Mouse (Mus musculus) spleen, adult 10 weeks (tissue): ENCODE data around the gene Acy3. TPM values are rescaled to one million over a fixed set of nuclear protein-coding genes. Genes with fewer than 3 reads are reported as not detected.

Experiments
- polyA plus RNA-seq: library from polyadenylated mRNA; stranded (reverse); fragments of 350-450 nt; fragmentation: Illumina TruSeq; extraction: RNeasy Lipid Tissue Mini Kit (QIAGEN cat#74804); gene quantifications from one replicate; pipeline ENCODE4 v1.2.3, GENCODE M21; 2015; ENCODE audit warnings: low replicate concordance; ENCODE audit not compliant: insufficient read depth

The Acy3 gene
- polyA plus RNA-seq: 2.4 TPM

GRCm38 (mm10) chr19:3986334-3986733 is at the start of gene Acy3:
Gene Acy3 (plus strand): TSS chr19:3986570.

GRCm38 (mm10) chr19:3958470-3958869 is 27.9 kb upstream of the Acy3 start, which contains the start of gene Aldh3b3:
Gene Aldh3b3 (plus strand): TSS chr19:3958645.

GRCm38 (mm10) chr19:3972229-3972628 is 14.1 kb upstream of the Acy3 start, which contains the start of gene Aldh3b2:
Gene Aldh3b2 (plus strand): TSS chr19:3972328.

GRCm38 (mm10) chr19:3992416-3992815 is 6.0 kb downstream of the Acy3 start, which contains the start of gene Tbx10:
Gene Tbx10 (plus strand): TSS chr19:3992752.

GRCm38 (mm10) chr19:4000119-4000900 is 13.9 kb downstream of the Acy3 start, which contains the start of the genes Nudt8 and Gm49405:
Gene Nudt8 (plus strand): TSS chr19:4000580.
Gene Gm49405 (plus strand): TSS chr19:4000626.

DNA sequence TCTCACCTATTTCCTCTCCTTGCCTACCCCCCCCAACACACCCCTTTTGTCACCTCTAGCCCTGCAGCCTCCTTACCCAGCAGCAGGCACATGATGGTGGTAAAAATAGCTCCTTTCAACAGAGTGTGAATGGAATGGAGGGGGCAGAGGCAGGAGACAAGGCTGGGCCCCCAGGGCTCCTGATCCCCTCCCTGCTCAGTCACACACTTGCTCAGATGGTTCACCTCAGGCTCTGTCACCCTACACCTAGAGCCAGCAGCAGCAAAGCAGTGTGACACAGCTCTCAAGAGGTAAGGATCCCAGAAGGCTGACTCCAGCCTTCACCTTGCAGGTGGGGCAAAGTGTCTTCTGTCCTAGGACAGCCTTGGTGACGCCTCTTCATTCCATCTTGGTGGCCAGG is 16.7 kb downstream of the Acy3 start, which contains the start of gene Doc2g:
TSS of gene Doc2g (plus strand) at position 202 of the 400 bp plus-strand sequence.

GRCm38 (mm10) chr19:4012432-4013022 is 26.2 kb downstream of the Acy3 start, which contains the start of gene Ndufv1:
Gene Ndufv1 (minus strand): TSS chr19:4012806.

DNA sequence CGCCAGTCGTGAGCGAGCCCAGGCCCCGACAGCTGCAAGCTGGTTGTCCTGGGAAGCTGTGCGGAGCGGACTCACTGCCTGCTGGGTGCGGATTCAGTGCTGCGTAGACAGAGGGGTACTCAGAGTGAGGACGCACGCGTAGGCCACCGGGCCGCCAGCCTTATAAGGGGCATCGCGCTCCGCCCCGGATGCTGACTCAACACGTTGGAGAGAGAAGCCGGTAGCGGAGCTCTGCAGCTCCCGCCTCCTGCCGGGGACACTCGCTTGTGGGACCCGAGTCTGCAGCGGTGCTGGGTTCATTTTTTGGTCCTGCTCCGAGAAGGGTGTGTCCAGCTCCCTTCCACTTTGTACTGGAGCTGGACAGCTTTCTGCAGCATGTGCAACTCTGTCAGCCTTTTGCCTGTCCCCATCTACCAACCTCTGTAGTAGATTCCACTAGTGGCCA is 51.4 kb downstream of the Acy3 start, which contains the start of gene Gstp1:
TSS of gene Gstp1 (minus strand) at position 198 of the 445 bp plus-strand sequence.

Other genes with a start within 250 kb of the Acy3 start
- 79.8 TPM for gene Kmt5b, start 219.1 kb upstream of the Acy3 start, polyA plus RNA-seq
- gene Chka, start 134.8 kb upstream of the Acy3 start, polyA plus RNA-seq: 68.8 TPM
- 55.5 TPM for gene Tcirg1, start 79.4 kb upstream of the Acy3 start, polyA plus RNA-seq
- 42.9 TPM for gene Ndufs8, start 73.8 kb upstream of the Acy3 start, polyA plus RNA-seq
- 10.8 TPM for gene Aldh3b1, start 56.8 kb upstream of the Acy3 start, polyA plus RNA-seq
- 210 TPM for gene Unc93b1, start 51.4 kb upstream of the Acy3 start, polyA plus RNA-seq
- not detected for gene Aldh3b3, start 27.9 kb upstream of the Acy3 start, polyA plus RNA-seq
- gene Aldh3b2, start 14.2 kb upstream of the Acy3 start, polyA plus RNA-seq: not detected
- not detected for gene Tbx10, start 6.2 kb downstream of the Acy3 start, polyA plus RNA-seq
- gene Nudt8, start 14.0 kb downstream of the Acy3 start, polyA plus RNA-seq: 4.0 TPM
- 3.0 TPM for gene Gm49405, start 14.1 kb downstream of the Acy3 start, polyA plus RNA-seq
- gene Doc2g, start 16.7 kb downstream of the Acy3 start, polyA plus RNA-seq: 3.4 TPM
- gene Ndufv1, start 26.2 kb downstream of the Acy3 start, polyA plus RNA-seq: 41.0 TPM
- gene Gstp1, start 51.4 kb downstream of the Acy3 start, polyA plus RNA-seq: 108 TPM
- 5.3 TPM for gene Gstp2, start 59.5 kb downstream of the Acy3 start, polyA plus RNA-seq
- 9.2 TPM for gene Gstp3, start 73.0 kb downstream of the Acy3 start, polyA plus RNA-seq
- gene Cabp2, start 95.0 kb downstream of the Acy3 start, polyA plus RNA-seq: not detected
- 46.1 TPM for gene Cdk2ap2, start 110.6 kb downstream of the Acy3 start, polyA plus RNA-seq
- 39.9 TPM for gene Pitpnm1, start 113.4 kb downstream of the Acy3 start, polyA plus RNA-seq
- 28.1 TPM for gene Aip, start 139.3 kb downstream of the Acy3 start, polyA plus RNA-seq
- gene Gpr152, start 153.2 kb downstream of the Acy3 start, polyA plus RNA-seq: 0.10 TPM
- gene Cabp4, start 157.5 kb downstream of the Acy3 start, polyA plus RNA-seq: 6.4 TPM
- gene Coro1b, start 162.0 kb downstream of the Acy3 start, polyA plus RNA-seq: 285 TPM
- gene Ptprcap, start 167.0 kb downstream of the Acy3 start, polyA plus RNA-seq: 73.4 TPM
- 27.8 TPM for gene Rps6kb2, start 176.8 kb downstream of the Acy3 start, polyA plus RNA-seq
- 35.2 TPM for gene Carns1, start 188.9 kb downstream of the Acy3 start, polyA plus RNA-seq
- gene Tbc1d10c, start 204.7 kb downstream of the Acy3 start, polyA plus RNA-seq: 187 TPM
- 364 TPM for gene Ppp1ca, start 205.5 kb downstream of the Acy3 start, polyA plus RNA-seq
- 41.7 TPM for gene Rad9a, start 215.1 kb downstream of the Acy3 start, polyA plus RNA-seq
- 57.2 TPM for gene Clcf1, start 227.7 kb downstream of the Acy3 start, polyA plus RNA-seq
- gene AC109138.7, start 227.8 kb downstream of the Acy3 start, polyA plus RNA-seq: not detected
- 91.3 TPM for gene Pold4, start 245.3 kb downstream of the Acy3 start, polyA plus RNA-seq